Mouse (Mus musculus) retina, postnatal 1 day (tissue): ENCODE measurements around the gene Ndufb4.
A peak's percentile ranks its signal among the peaks of the same experiment; 100 is the strongest.
"Not testable (repeated sequence)": the region's sequence is repeated elsewhere in the genome, so short reads cannot be mapped to it uniquely, and the experiment has no call there.

Experiments used
- DNase-seq: peaks from one replicate; pipeline ENCODE4 v3.0.0-alpha.2; 2012

Ndufb4 gene

GRCm38 (mm10) chr16:37653731-37654657 is at the start of gene Ndufb4:
TSS of gene Ndufb4 (minus strand) at chr16:37654453.
- peak; percentile 99 for DNase-seq

GRCm38 (mm10) chr16:37703884-37704283 is 49.6 kb upstream of the Ndufb4 start:
- no peak for DNase-seq

- DNase-seq = not testable (repeated sequence)
Observed at GRCm38 (mm10) chr16:37700071-37700470, 45.8 kb upstream of the Ndufb4 start.

- no peak for DNase-seq
Observed at GRCm38 (mm10) chr16:37698767-37699166, 44.5 kb upstream of the Ndufb4 start.

GRCm38 (mm10) chr16:37697271-37697670 is 43.0 kb upstream of the Ndufb4 start:
- DNase-seq = no peak

- DNase-seq = no peak
Observed at GRCm38 (mm10) chr16:37690932-37691730, 36.9 kb upstream of the Ndufb4 start.

- no peak for DNase-seq
Observed at GRCm38 (mm10) chr16:37690465-37690864, 36.2 kb upstream of the Ndufb4 start.

- no peak for DNase-seq
Observed at GRCm38 (mm10) chr16:37689934-37690333, 35.7 kb upstream of the Ndufb4 start.

GRCm38 (mm10) chr16:37689251-37689926 is 35.1 kb upstream of the Ndufb4 start:
- DNase-seq = peak; percentile 12

- DNase-seq = peak; percentile 24
Observed at GRCm38 (mm10) chr16:37688181-37688580, 33.9 kb upstream of the Ndufb4 start.

GRCm38 (mm10) chr16:37687301-37687980 is 33.2 kb upstream of the Ndufb4 start:
- DNase-seq = no peak

GRCm38 (mm10) chr16:37686834-37687233 is 32.6 kb upstream of the Ndufb4 start:
- DNase-seq = no peak

GRCm38 (mm10) chr16:37685946-37686600 is 31.8 kb upstream of the Ndufb4 start:
- DNase-seq = peak; percentile 84

GRCm38 (mm10) chr16:37684634-37685441 is 30.6 kb upstream of the Ndufb4 start:
- DNase-seq = peak; percentile 94

- no peak for DNase-seq
Observed at GRCm38 (mm10) chr16:37684259-37684633, 30.0 kb upstream of the Ndufb4 start.

GRCm38 (mm10) chr16:37683154-37684130 is 29.2 kb upstream of the Ndufb4 start:
- DNase-seq = peak; percentile 56

GRCm38 (mm10) chr16:37682309-37682975 is 28.2 kb upstream of the Ndufb4 start:
- peak; percentile 82 for DNase-seq

GRCm38 (mm10) chr16:37680831-37681230 is 26.6 kb upstream of the Ndufb4 start:
- DNase-seq = no peak

- no peak for DNase-seq
Observed at GRCm38 (mm10) chr16:37680216-37680615, 26.0 kb upstream of the Ndufb4 start.
